Mouse (Mus musculus) layer of hippocampus, postnatal 36 days (tissue): ENCODE measurements at regions not wholly inside any gene's neighbourhood (a gene's known extent, or its start where the extent isn't known, plus 50 kb on each side); places are given as distances from the start of the nearest gene placed in this dataset.

Experiments used
- DNase-seq, 2 experiments: peaks; one replicate each; pipeline ENCODE4 v3.0.0; 2022

- DNase-seq = no peak
Measured at GRCm38 (mm10) chr4:45713046-45713706, 85.6 kb upstream of the Aldh1b1 start.

GRCm38 (mm10) chr4:45703997-45704396, 94.8 kb upstream of the Aldh1b1 start:
- DNase-seq = no peak

GRCm38 (mm10) chr4:45699601-45700000, 99.2 kb upstream of the Aldh1b1 start:
- DNase-seq = peak; percentile 17 to 22

DNA sequence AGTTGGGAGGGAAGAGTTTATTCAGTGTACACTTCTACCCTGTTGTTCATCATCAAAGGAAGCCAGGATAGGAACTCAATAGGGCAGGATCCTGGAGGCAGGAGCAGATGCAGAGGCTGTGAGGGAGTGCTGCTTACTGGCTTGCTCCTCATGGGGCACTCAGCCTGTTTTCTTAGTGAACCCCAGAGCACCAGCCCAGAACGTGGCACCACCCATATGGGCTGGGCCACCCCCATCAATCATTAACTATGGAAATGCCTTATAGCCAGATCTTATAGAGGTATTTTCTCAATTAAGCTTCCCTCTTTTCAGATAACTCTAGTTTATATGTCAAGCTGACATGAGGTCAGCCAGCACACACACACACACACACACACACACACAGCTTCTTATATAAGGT, 103.6 kb upstream of the Aldh1b1 start:
- DNase-seq = no peak

- peak; percentile 19 to 21 for DNase-seq
Measured at GRCm38 (mm10) chr4:45689991-45690916, 108.6 kb upstream of the Aldh1b1 start.

DNA sequence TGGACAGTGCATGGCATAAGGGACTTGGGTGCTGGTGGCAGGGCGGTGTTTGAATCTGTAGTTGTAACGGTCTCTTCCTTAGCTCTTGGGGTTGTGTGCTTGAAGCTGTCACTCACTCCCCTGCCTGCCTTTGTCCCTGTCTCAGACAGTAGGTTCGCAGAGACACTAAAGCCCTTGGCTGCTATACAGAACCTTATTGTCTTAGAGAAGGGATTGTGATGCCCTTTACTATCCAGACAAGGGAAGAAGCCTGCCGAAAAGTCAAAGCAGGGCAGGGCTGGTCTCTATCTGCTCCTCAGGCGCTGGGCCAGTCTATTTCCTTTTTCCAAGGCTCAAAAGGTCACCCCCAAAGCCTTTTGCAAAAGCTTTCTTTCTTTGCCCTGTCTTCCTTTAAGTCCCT, 109.2 kb upstream of the Aldh1b1 start:
- no peak for DNase-seq

DNA sequence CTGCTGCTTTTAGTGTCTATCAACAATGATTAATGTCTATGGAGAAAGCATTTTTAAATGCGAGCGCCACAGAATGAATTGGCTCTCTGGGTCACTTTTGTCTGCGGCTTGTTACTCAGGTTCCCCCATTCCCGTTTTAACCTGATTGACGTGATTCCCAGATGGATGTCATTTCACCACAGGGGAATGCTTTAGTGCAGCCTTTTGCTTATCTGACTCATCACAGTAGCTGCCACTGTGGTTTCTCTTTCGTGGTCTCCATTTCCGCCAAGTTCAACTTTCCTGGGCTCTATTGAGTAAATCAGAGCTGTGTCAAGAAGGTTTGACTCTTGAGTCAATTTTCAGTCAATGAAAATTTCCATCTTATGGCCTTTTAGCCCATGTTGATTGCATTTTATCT, 110.6 kb upstream of the Aldh1b1 start:
- DNase-seq = no peak

- DNase-seq = no peak
Measured at GRCm38 (mm10) chr4:45685031-45685430, 113.8 kb upstream of the Aldh1b1 start.

DNA sequence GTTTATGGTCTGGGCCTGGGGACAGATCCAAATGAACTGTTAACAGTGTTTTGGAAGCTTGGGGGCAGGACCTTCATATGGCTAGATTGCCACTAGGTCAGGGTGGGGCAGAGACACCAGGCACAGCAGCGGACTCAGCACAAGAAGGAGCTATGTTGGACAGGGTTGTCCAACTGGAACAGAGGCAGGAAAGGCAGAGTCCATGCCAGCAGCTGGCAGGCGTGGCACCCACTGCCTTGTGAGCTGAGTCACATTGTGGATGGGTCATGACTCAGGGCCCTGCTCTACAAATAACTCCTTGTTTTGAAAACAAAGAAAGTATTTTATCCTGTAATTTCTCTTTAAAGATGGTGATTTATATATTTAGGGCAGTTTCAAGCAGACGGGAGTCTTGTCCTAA, 115.6 kb upstream of the Aldh1b1 start:
- DNase-seq = no peak

DNA sequence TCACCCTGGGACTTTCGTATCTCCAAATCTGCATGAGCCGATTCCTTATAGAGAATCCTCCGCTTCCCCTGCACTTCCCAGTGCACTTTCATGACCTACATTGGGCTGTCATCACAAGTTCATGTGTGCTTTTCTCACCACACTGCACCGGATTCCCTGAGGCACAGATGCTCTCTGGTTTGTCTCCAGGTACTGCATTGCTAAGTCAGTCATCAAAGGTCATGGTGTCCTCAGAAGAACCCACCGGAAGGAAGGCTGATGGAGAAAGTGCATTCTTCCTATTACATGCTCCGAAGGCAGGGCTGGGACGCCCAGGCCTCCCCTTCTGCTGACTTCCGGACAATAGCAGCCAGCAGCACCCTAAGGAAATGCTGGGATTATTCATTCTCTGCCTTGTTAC, 116.1 kb upstream of the Aldh1b1 start:
- DNase-seq = no peak

DNA sequence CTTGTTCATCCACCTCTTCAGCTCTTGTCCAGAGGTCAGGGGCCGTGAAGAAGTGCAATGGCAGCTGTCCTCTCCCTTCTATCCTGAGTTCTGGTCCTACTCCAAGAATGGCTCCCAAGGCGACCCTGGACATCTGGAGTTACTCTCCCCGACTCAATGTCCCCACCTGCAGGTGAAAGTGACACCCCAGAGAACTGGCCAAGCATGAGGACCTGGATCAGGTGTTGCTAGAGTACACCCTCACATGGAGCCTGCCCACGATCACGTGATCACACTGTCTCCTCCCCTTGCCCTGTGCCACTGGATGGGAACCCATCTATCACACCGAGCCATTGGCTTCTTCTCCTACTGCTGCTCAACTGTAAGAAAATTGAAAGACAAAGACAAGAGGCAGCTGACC, 122.7 kb upstream of the Aldh1b1 start:
- no peak for DNase-seq

DNA sequence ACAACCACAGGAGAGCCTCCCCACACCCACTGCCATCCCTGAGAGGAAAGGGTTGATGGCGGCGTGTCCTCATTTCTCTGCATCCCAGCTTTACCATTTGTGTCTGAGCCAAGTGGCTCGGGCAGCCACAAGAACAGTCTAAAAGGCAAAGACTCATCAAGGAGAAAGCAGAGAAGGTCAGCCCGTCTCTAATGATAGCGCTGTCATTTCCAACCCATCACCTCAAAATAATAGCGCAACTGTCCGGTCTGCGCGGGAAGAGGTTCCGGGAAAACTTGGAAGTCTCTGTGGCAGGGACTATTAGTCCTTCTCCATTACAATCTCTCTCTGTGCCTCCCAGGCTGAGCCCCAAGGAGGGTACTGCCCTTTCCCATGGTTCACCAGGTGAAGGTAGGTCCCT, 124.5 kb upstream of the Aldh1b1 start:
- DNase-seq = no peak

- peak; percentile 26 to 33 for DNase-seq
Measured at GRCm38 (mm10) chr4:45673081-45673819, 125.6 kb upstream of the Aldh1b1 start.

GRCm38 (mm10) chr4:45672262-45673076, 126.4 kb upstream of the Aldh1b1 start:
- no peak for DNase-seq

DNA sequence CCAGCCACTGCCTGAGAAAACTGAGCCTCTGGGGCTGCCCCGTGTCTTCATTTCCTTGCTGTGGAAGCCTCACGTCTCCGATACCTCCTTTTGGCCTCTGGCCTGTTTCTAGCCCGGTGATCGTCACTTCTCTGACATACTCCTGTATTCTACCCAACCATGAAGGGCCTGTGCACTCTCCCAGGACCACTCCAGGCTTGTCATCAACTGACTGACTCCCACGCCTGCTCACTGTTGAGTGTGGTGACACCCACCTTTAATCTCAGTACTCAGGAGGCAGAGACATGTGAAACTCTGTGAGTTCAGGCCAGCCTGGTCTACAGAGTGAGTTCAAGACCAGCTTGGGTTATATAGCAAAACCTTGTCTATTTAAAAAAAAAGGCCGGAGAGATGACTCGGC, 132.1 kb upstream of the Shb start:
- DNase-seq = no peak

- DNase-seq = no peak
Measured at GRCm38 (mm10) chr4:45657350-45657978, 125.2 kb upstream of the Shb start.

- no peak for DNase-seq
Measured at GRCm38 (mm10) chr4:45655780-45656179, 123.5 kb upstream of the Shb start.

GRCm38 (mm10) chr4:45654804-45655155, 122.5 kb upstream of the Shb start:
- DNase-seq = no peak

GRCm38 (mm10) chr4:45654019-45654803, 121.9 kb upstream of the Shb start:
- no peak for DNase-seq

- no peak for DNase-seq
Measured at GRCm38 (mm10) chr4:45648884-45649577, 116.8 kb upstream of the Shb start.
